In the genomic region with DNA sequence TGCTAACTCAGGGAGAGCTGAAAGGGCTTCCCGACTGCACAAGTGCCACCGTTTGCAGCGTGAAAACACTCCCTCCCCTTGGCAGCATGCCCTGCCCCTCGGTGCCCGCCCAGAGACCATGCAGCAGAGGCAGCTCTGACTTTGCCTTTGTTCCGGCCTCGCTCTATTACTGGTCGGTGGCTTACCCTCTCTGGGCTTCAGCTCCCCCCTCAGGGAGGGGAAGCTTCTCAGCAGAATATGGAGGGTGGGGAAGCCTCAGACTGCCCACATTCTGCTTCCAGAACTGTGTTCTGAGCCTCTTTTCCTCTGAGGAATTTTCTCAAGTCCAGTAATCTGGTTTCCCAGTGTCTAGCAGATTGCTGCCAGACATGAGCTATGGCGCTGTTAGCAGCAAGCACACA, we compare ENCODE assay signal across 8 mouse cellular contexts. TPM values are rescaled to one million over a fixed set of nuclear protein-coding genes. Genes with fewer than 3 reads are reported as not detected.
DNase-seq lines count a peak whose midpoint lies in the region; ATAC-seq and TF ChIP-seq lines count a peak whose summit lies in the region.

No protein-coding gene starts in this region.

- peak; percentile 83; the same call in 1 of the 2 replicates for ATAC-seq in stomach, embryonic 16.5 days (ENCODE audit: insufficient read depth, low FRiP score)

- H3K4me2 ChIP-seq in stomach, embryonic 16.5 days (ENCODE audit: low read depth, low read length), result no peak overlapping the region

- peak; percentile 83 to 86 for DNase-seq in right cerebral cortex, postnatal 10 days (ENCODE audit: low spot score in 2 of 2)
- no peak for DNase-seq in right cerebral cortex, postnatal 25 days
- DNase-seq in heart, adult 9 months (ENCODE audit: low spot score in 2 of 2), result peak; percentile 39 to 51
- DNase-seq in kidney, adult 8-10 months, result peak; percentile 14 to 26
- peak; percentile 89 for DNase-seq in lung, postnatal 10 days
- no peak for DNase-seq in natural killer cell, adult 2 months (ENCODE audit: low spot score in 2 of 2)

- 53% methylated on average over 9 of the region's 9 CpGs for WGBS in stomach, embryonic 16.5 days

- peak overlapping the region; percentile 32; the same call in 1 of the 2 replicates for H3K9ac ChIP-seq in stomach, embryonic 16.5 days (ENCODE audit: low read length)

- 0 out of 2 replicates have a peak, but pooled peaks have one; percentile 4 for TF ChIP-seq CTCF in cortical plate, adult 2 months (IDR thresholded peaks at IDR 0.05; ENCODE audit: extremely low read depth, insufficient read depth, low read length)

- 0 out of 2 replicates have a peak overlapping the region, but pooled peaks have one; percentile 52 for H3K27ac ChIP-seq in cortical plate, adult 2 months (ENCODE audit: insufficient read depth, low read length)
- H3K27ac ChIP-seq in stomach, embryonic 16.5 days (ENCODE audit: low read length), result peak overlapping the region; percentile 83

- no peak overlapping the region for H3K4me3 ChIP-seq in cortical plate, adult 2 months (ENCODE audit: insufficient read depth, low read length)
- H3K4me3 ChIP-seq in stomach, embryonic 16.5 days (replicated peaks; ENCODE audit: low read length), result no peak overlapping the region

- H3K9me3 ChIP-seq in stomach, embryonic 16.5 days (replicated peaks; ENCODE audit: control insufficient read depth, low read length), result no peaks in the 10 kb centered on the region

- no peak for TF ChIP-seq POLR2A in cortical plate, adult 2 months (IDR thresholded peaks at IDR 0.05; ENCODE audit: extremely low read depth, insufficient read depth, low read length)

- H3K36me3 ChIP-seq in stomach, embryonic 16.5 days (ENCODE audit: control insufficient read depth, insufficient read depth, low read length), result no peaks in the 10 kb centered on the region

- H3K27me3 ChIP-seq in stomach, embryonic 16.5 days (ENCODE audit: control insufficient read depth, insufficient read depth, low read length), result no peaks in the 10 kb centered on the region

- peaks cover 11% of the 10 kb centered on the region for H3K4me1 ChIP-seq in cortical plate, adult 2 months (ENCODE audit: control insufficient read depth, insufficient read depth, low read length)
- H3K4me1 ChIP-seq in stomach, embryonic 16.5 days (ENCODE audit: control insufficient read depth, insufficient read depth, low read length), result peaks cover 12% of the 10 kb centered on the region

RNA-seq across cellular contexts. Expression of a gene that starts 36.3 kb away (rescaled TPM):
- 0.08 TPM in 1 of 2 replicates, not detected in the other for polyA plus RNA-seq in cortical plate, adult 2 months (2012; rRNA removed)
- polyA plus RNA-seq in stomach, embryonic 16.5 days (2015; fragmentation: Nextera tagmentation; extraction: Ambion mirVana), result not detected in 2 replicates

RNA-seq across cellular contexts. Expression of a gene that starts 44.6 kb away (rescaled TPM):
- polyA plus RNA-seq in cortical plate, adult 2 months (2012; rRNA removed), result 197 and 198 TPM in 2 replicates
- 7.4 and 8.6 TPM in 2 replicates for polyA plus RNA-seq in stomach, embryonic 16.5 days (2015; fragmentation: Nextera tagmentation; extraction: Ambion mirVana)

RNA-seq across cellular contexts. Expression of a gene that starts 55.2 kb away (rescaled TPM):
- 29.9 and 35.5 TPM in 2 replicates for polyA plus RNA-seq in cortical plate, adult 2 months (2012; rRNA removed)
- 35.6 and 36.7 TPM in 2 replicates for polyA plus RNA-seq in stomach, embryonic 16.5 days (2015; fragmentation: Nextera tagmentation; extraction: Ambion mirVana)

Comparison
In these comparisons a context has a peak if more than half of its experiments do, and no peak if none do; other contexts are left out.
1. DNase-seq: peak in right cerebral cortex, postnatal 10 days (2 of 2), heart, adult 9 months (2 of 2), kidney, adult 8-10 months (2 of 2) and lung, postnatal 10 days (single experiment); none in right cerebral cortex, postnatal 25 days (single experiment) and natural killer cell, adult 2 months (0 of 2).
2. RNA of a gene that starts 44.6 kb away (polyA plus RNA-seq): 197 to 198 TPM in cortical plate, adult 2 months; 7.4 to 8.6 TPM in stomach, embryonic 16.5 days; every median in the first group is over 10 times any median in the second.